ENCODE assay signal across 9 mouse cellular contexts in the genomic region with DNA sequence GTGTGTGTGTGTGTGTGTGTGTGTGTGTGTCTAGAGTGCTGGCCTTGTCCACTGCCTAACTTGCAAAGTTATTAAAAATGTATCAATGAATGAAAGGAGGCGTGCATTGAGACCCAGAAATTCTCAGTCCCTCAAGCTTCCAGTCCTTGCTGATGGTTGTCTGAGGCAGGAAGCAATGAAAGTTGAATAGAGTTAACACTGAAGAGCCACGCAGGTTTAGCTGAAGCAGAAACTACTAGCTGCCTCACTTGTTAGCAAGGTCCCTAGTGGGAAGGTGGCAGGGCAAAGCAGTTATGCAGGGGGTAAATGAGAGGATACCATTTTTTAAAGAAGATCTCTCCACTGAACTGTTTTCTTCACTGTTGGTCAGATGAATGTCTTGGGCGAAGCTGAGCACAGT.
DNase-seq lines count a peak whose midpoint lies in the region; ATAC-seq lines count a peak whose summit lies in the region.
"Had no signal": no experiment of that assay in that cellular context is flagged by ENCODE, and none has a peak within 500 bp of the region (broad histone marks: within the 10 kb centered on the region; RNA-seq: fewer than 3 reads in every experiment).

No protein-coding gene starts in this region.

- 0 out of 2 replicates have a peak, but pooled peaks cover 8% of the 10 kb centered on the region for H3K36me3 ChIP-seq in heart, embryonic 12.5 days
- H3K36me3 ChIP-seq in splenic B cell, adult 2 months (ENCODE audit: control insufficient read depth, insufficient read depth, low read length, poor library complexity, severe bottlenecking), result peaks cover 3% of the 10 kb centered on the region

- peak overlapping the region; percentile 62 for H3K4me2 ChIP-seq in heart, embryonic 12.5 days

- peaks cover 51% of the 10 kb centered on the region for H3K4me1 ChIP-seq in heart, embryonic 12.5 days (replicated peaks)

- H3K9me3 ChIP-seq in heart, embryonic 12.5 days (replicated peaks), result no peaks in the 10 kb centered on the region

- DNase-seq in heart, adult 8-10 months (ENCODE audit: low spot score), result no peak
- peak; percentile 41 to 53 for DNase-seq in spleen, postnatal 36 days (ENCODE audit: low spot score in 2 of 2)
- no peak for DNase-seq in spleen, adult 18-20 months
- peak; percentile 40 for DNase-seq in splenic B cell, adult 2 months (ENCODE audit: low read depth, low spot score)
- DNase-seq in layer of hippocampus, postnatal 10 days (ENCODE audit: low spot score in 2 of 2), result no peak
- no peak for DNase-seq in embryo, embryonic 11 days
- DNase-seq: kidney, adult 8-10 months had no signal

- H3K27me3 ChIP-seq in heart, embryonic 12.5 days (replicated peaks), result no peaks in the 10 kb centered on the region
- H3K27me3 ChIP-seq in splenic B cell, adult 2 months (ENCODE audit: control insufficient read depth, insufficient read depth, low read length, poor library complexity, severe bottlenecking), result no peaks in the 10 kb centered on the region

- 72% methylated on average over 3 of the region's 3 CpGs for WGBS in heart, embryonic 12.5 days

- peak overlapping the region; percentile 15; the same call in 1 of the 2 replicates for H3K27ac ChIP-seq in heart, embryonic 12.5 days (ENCODE audit: poor library complexity, severe bottlenecking)

- ATAC-seq in heart, embryonic 12.5 days (ENCODE audit: insufficient number of reproducible peaks, low FRiP score), result no peak
- peak; percentile 8 for ATAC-seq in inflammation-experienced regulatory T-cells, adult 6 months

- H3K9ac ChIP-seq in heart, embryonic 12.5 days, result peak overlapping the region; percentile 31

- peak overlapping the region; percentile 40 for H3K4me3 ChIP-seq in heart, embryonic 12.5 days

Comparison
In these comparisons a context has a peak if more than half of its experiments do, and no peak if none do; other contexts are left out.
1. DNase-seq: peak in spleen, postnatal 36 days (2 of 2) and splenic B cell, adult 2 months (single experiment); none in heart, adult 8-10 months (single experiment), spleen, adult 18-20 months (0 of 2), layer of hippocampus, postnatal 10 days (0 of 2) and embryo, embryonic 11 days (single experiment).